Mouse (Mus musculus) left cerebral cortex, adult 9 months (tissue): ENCODE data around the gene Galnt17.
A peak's percentile ranks its signal among the peaks of the same experiment; 100 is the strongest.

Experiments
- DNase-seq, 2 experiments: peaks; one replicate each; pipeline ENCODE4 v3.0.0; 2022; ENCODE audit warnings: low spot score in 2 of 2

Galnt17 gene

DNA sequence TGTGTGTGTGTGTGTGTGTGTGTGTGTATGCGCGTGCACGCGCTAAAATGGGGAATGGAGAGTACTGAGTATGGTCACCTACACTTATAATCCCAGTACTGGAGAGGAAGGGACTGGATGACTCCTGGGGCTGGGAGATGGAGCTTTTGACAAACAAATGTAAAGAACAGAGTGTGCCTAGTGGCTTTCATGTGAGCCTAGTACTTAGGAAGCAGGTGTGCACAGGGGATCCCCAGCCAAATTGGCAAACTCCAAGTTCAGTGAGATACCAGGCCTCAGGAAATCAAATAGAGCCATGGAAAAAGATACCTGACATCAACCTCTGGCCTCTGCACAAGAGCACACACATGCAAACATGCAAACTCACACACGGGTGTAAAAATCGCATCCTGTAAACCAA, 61.7 kb downstream of the Galnt17 start:
- no peak for DNase-seq

DNA sequence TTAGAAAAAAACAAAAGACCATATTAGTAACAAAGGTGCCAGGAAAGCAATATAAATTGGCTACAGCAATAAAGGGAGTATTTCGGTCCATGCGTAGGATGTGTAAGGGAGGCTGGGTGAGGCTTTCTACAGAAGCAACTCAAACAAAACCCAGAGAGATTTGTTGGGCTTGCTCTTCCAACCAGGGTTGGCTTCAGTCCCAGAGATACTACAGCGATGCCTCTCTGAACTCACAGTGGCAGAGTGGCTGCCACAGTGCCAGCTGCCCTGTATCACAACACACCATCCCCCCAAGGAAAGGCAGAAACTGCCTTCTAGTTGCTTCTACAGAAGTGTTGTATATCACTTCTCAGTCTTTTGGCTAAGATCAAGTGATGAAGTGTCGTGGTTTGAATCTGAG, 66.6 kb downstream of the Galnt17 start:
- DNase-seq: peak; percentile 20 to 30

DNA sequence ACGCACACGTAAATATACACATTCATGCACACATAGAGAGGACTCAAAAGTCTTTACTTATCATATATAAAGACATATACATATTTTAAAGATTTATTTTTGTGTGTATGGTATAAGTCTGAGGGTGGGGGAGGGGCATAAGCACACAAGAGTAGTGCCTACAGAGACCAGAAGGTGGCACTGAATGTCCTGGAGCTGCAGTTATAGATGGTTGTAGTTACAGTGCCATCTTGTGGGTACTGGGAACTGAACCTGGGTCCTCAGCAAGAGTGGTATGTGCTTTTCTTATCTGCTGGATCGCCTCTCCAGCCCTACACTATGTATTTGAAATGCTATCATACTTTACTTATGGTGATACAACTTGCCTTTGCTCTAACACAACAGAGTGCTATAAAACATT, 68.5 kb downstream of the Galnt17 start:
- DNase-seq: no peak

GRCm38 (mm10) chr5:131236906-131237305, 71.4 kb downstream of the Galnt17 start:
- DNase-seq: no peak

DNA sequence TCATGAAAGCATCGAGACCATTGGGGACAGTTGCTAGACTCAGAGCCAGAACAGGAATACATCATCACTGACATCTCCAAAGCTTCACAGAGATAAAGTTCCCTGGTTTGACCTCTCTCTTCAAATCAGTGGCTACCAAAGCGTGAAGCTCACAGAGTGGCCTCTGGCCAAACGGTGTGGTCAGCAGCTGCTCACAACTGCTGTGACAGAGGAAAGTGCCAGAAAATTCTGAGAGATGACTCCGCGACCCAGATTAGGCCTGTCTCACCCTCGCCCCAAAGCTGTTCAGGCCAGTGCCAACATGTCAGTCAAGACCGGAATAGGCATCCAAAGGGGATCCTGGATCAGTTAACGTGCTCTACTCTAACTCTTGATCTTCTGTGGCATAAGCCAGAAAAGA, 74.5 kb downstream of the Galnt17 start:
- no peak for DNase-seq

DNA sequence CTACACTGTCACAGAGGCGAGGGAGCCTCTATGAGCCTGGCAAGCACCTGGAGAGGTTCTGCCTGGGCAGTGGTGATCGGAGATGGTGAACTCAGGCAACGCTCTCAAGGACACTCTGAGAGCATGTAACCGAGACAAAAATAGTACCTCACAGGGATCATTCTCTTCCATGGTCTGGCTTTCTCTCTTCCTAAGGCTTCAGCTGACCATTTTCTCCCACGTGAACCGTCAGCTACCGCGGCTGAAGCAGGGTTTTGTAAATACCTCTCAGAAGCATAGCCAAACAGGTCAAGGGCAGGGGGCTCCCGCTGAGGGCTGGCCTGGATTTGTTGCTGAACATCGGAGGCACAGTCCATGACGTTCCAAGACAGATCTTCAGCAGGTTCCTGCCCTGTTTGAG, 77.2 kb downstream of the Galnt17 start:
- DNase-seq: no peak

GRCm38 (mm10) chr5:131229744-131230143, 78.6 kb downstream of the Galnt17 start:
- no peak for DNase-seq

DNA sequence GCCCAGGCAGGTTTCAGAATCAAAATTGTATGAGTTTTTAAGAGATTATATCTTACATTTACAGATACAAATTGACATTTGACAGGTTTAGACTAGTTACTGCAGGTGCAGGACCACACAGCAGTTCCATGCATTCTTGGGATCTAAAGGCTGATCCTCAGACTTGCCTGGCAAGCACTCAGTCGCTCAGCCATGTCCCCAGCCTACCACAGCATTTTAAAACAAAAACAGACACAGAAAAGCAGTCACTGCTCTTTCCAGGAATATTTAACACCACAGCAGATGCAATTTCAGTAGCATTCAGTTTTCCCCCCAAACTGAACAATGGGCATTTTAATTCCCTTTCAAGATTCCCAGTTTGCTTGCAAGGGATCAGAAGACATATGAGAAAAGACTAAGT, 84.9 kb downstream of the Galnt17 start:
- no peak for DNase-seq

DNA sequence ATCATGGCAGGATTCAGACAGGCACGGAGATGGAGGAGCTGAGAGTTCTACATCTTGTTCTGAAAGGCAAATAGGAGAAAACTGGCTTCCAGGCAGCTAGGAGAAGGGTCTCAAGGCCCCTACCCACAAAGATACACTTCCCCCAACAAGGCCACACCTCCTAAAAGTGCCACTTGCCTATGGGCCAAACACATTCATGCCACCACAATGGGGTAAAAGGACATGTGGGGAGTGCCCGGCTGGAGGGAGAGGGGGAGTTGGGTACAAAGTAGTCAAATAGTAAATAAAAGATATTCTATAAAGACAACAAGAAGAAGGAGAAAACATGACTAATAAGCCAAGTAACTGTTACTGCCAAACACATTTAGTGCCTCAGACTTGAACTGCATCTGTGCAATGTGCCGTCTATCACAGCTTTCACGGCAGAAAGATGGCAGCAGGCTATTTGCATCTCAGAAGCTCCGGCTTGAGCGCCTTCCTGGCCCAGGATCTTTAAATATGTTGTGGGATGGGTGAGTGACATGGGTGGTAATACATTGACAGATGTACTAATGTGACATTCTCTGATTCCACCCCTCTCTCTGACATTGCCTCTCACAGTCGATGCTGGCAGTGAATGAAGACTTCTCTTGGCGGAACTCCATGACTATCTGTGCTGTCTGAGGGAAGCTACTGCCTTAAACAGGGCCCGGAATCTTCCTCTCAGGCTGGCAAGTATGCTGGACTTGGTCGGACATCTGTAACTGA, 85.6 kb downstream of the Galnt17 start:
- DNase-seq: no peak

- no peak for DNase-seq
These were observed 90.1 kb downstream of the Galnt17 start for GRCm38 (mm10) chr5:131218221-131218620.

GRCm38 (mm10) chr5:131211618-131212017, 96.7 kb downstream of the Galnt17 start:
- DNase-seq: no peak

- DNase-seq: no peak
These were observed 107.2 kb downstream of the Galnt17 start for GRCm38 (mm10) chr5:131201146-131201545.

DNA sequence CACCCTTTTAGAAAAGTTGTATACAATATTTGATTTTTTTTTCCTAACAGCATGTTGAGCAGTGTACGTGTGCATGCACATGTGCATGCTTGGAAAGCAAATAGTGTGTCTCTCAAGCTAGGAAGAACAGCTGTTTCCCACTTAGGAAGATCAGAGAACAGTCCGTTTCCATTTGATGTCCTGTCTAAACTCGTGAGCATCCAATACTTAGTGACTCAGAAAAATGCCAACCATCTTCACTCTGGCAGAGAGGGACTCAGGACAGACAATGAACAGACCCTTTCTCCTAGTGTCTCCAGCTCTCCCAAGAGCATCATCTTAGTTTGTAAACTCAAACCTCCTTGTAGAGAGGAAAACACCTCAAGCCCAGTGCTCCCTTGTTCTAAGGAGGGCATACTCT, 116.0 kb downstream of the Galnt17 start:
- DNase-seq: no peak

GRCm38 (mm10) chr5:131184566-131184965, 123.7 kb downstream of the Galnt17 start:
- DNase-seq: no peak

GRCm38 (mm10) chr5:131181231-131181630, 127.1 kb downstream of the Galnt17 start:
- DNase-seq: peak; percentile 59 to 80

- no peak for DNase-seq
These were observed 127.5 kb downstream of the Galnt17 start for GRCm38 (mm10) chr5:131180756-131181155.

DNA sequence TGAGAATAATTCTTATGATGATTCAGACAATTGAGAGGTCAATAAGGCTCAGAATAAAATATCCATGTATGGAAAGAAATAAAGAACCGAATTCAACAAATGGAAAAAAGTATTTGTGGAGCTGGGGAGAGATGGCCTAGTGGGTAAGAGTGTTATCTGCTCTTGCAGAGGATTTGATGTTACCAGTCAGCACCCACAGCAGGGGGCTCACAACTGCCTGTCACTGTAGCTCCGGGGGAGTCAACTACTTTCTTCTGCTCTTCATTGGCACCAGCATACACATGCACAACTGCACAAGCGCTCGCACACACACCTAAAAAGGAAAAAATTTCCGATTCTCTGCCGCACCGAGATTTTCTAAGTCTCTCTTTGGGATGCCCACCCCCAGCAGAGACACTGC, 130.4 kb downstream of the Galnt17 start:
- DNase-seq: no peak

DNA sequence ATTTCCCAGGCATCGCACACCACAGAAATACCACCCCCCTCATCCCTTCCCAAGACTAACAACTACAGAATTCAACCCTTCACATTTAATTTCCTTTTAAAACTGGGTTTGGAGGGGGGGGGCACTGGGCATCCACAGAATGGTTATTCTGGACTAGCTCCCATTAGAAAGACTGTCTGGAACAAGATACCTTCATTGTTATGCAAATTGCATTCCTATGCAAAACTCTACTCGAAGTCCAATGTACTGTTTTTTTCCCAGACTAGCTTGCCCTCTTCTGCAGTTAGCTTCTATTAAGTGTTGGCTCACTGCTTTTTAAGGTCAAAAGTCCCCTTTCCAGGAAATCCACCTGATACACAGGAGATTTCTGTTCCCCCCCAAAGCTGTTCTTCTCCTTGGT, 131.1 kb downstream of the Galnt17 start:
- DNase-seq: no peak

DNA sequence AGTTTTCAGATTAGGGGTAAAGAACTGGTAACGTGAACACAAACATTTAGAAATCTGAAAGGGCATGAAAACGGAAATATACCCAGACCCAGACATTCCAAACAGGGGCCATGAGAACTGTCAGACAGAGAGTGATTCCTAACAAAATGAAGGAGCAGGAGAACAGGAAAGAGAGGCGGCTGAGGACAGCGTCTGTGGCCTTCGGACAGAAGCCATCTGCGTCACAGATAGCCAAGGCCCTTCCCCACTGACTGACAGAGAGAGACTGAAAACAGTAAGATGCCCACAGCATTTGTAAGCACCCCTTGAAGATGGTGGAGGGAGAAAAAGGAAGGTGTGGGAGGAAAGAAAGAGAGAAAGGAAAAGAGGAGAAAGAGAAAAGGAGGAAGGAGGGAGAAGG, 139.1 kb downstream of the Galnt17 start:
- DNase-seq: no peak

- DNase-seq: no peak
These were observed 140.9 kb downstream of the Galnt17 start for GRCm38 (mm10) chr5:131167366-131167765.

DNA sequence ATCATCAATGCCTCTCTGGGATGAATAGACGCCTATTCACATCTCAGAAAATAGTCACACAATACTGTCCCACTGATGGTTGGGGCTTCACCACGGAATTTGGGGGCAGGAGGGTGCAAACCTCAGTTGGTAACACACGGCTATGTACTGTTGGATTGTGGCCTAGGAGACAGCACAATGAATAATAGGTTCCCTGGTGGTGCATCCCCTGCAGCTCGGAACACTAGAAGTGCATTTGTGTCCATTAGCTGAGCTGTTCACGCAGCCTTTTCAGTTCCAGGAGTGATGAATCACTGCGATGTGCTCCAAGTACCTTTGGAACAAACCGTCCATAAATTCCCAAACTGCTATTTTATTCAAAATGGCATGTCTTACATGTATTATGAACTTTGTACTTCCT, 142.6 kb downstream of the Galnt17 start:
- DNase-seq: no peak

DNA sequence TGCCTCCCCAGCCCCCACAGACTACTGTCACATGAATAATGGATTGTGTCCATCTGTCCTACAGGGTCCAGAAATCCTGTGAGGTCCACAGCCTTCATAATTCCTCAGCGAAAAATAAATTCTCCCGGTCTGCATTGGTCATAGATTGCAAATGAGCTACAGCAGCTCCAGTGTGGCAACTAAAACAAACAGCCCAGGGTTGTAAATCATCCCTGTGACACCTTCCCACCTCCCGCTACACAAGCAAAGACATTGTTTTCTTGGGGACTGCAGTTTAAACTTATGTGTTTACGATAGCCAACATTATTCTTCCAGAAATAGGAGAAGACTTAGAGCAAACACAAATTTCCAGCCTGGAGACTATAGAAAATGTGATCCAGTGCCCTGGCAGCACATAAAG, 150.4 kb downstream of the Galnt17 start:
- no peak for DNase-seq

- DNase-seq: no peak
These were observed 152.0 kb downstream of the Galnt17 start for GRCm38 (mm10) chr5:131156323-131156722.

DNA sequence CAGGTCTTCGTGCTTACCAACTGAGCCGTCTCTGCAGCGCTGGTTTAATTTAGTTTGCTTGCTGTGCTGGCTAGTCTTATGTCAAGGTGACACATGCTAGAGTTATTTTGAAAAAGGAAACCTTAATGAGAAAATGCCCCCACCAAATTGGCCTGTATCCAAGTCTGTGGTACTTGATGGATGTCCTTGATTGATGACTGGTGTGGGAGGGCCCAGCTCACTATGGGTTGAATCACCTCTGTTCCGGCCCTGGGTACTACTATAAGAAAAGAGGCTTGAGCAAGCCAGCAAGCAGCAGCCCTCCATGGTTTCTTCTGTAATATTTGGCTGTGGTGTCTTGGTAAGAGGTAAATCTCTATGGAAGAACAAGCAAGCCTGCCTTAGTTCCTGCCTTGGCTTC, 165.7 kb downstream of the Galnt17 start:
- no peak for DNase-seq
